Mouse (Mus musculus): ENCODE data around the gene Rbm3.
"Not testable (repeated sequence)": the region's sequence is repeated elsewhere in the genome, so short reads cannot be mapped to it uniquely, and the experiment has no call there.

Rbm3 gene

DNA sequence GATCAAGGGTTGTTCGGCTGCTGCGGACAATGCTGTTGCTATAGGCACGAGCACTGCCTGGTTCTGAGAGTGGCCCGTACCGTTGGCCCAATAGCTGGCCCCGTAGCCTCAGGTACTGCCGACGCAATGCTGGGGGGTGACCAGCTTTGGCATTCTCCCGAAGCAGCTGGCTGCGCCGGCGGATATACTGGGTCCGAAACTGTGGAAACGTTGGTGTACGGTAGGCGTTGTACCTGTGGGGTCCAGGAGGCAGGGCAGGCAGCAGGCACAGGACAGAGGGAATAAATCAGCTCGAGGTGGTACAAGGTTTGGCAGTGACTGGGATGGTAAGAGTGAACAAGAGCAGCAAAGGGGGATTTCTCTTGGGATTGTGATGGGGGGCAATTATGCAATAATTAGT is 14.3 kb downstream of the Rbm3 start:
- DNase-seq (ENCODE audit: low read depth, low spot score) = no peak

DNA sequence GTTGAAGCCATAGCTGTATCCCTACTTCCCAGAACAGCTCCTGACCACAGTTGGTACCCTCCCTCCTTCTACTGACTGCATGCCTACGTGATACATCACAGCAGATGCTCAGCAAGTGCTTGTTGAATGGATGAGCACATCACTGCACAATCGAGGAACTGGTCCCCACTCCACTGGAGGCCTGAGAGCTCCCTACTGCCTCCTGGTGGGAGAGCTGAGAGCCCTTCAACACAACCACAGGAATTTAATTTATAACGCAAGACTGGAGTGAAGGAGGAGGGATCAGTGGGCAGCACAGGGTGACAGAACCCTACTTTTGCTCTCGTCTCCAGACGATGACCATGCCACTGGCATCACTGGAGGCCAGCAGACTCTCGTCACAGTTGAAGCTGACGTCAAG is 20.4 kb downstream of the Rbm3 start:
- peak; percentile 41 for DNase-seq (ENCODE audit: low read depth, low spot score)

DNA sequence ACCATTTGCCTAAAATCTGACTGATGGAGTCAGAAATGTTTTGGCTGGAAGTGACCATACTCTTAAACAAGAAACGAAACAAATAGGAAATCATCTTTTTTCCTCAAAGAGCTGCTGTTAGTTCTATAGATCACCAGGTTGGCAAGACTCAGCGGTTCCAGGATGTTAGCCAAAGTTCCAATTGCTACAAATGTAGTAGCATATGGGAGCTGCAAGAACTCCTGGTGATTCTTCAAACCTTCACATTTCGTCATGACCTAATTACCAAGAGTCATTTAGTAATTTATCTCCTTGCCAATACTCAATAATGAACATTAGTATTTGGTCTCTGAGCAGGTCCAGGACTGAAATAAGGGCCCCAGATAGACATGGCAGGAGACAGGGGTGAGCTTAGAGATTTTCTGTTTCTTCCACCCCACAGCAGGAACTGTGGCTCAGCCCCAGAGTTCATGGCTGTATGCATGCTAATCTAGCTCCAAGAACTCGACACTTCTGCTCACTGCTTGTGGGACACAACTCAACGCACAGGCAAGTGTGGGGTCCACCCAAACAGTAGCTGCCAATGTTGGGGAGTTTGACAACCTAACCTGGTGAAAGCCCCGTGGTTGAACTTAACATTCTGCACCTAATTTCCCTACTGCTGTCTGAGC is 21.7 kb downstream of the Rbm3 start:
- no peak for DNase-seq (ENCODE audit: low read depth, low spot score)

DNA sequence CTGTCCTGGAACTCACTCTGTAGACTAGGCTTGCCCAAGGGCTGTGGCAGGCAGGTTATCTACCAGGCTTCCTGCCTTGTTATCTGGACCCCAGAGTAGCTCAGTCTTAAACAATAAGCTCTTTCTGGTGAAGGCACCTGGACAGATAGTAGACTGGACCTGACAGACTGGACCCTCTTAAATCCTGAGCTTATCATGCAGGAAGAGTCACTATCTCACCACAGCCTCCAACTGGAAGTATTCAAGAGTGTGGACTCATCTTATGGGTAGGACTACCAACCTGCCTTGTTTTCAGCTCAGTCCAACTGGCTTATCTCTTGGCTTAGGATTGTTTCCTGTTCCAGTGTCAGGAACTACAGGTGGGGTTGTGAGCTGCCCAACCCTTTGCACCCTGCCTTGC is 28.4 kb downstream of the Rbm3 start:
- DNase-seq (ENCODE audit: low read depth, low spot score) = no peak

DNA sequence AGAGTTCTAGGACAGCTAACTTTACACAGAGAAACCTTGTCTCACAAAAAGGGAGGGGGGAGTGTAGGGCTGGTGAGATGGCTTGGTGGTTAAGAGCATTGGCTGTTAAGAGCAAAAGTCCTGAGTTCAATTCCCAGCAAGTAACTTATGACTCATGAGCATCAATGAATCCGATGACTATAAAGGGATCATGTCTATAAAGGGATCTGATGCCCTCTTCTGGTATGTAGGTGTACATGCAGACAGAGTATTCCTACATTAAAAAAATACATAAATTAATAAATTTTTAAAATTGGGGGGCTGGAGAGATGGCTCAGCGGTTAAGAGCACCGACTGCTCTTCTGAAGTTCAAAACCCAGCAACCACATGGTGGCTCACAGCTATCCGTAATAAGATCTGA is 30.4 kb downstream of the Rbm3 start:
- peak; percentile 42 for DNase-seq (ENCODE audit: low read depth, low spot score)

DNA sequence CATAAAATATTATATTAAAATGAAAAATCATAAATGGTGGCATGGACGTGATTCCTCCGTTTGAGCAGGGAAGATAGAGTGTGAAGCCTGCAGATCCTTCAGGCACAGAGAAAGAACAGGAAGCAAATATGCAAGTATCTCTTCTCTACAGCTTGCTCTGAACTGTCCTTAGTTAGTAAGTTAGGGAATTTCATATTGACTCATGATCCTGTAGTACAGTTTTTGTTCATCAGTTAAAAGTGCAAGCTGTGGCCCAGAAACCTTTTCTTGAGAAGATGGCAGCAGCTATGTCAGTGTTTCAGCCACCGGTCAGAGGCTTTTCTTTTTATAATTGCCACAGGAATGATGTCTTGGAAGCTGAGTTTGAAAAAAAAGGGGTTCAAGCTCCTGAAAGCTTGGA is 40.7 kb downstream of the Rbm3 start:
- no peak for DNase-seq (ENCODE audit: low read depth, low spot score)

DNA sequence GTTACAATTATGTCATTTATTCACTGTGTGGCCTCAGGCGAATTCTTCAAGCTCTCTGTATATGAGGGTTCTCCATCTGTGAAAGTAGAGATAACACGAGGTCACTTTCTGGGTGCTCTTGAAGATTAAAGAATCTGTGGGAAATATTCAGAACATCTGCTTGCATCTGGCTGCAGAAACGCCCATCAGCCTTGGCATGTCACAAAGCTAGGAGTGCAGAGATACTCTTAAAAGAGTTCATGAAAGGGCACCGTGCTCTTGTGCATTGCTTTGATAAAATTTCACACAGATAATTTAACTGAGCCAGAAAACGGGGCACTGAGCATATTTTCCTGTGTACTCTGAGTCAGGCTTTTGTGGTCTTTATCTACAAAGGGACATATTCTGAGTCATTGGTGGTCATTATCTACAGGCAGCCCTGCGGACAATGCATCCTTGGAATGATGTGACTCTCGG is 43.4 kb downstream of the Rbm3 start:
- DNase-seq (ENCODE audit: low read depth, low spot score) = no peak

DNA sequence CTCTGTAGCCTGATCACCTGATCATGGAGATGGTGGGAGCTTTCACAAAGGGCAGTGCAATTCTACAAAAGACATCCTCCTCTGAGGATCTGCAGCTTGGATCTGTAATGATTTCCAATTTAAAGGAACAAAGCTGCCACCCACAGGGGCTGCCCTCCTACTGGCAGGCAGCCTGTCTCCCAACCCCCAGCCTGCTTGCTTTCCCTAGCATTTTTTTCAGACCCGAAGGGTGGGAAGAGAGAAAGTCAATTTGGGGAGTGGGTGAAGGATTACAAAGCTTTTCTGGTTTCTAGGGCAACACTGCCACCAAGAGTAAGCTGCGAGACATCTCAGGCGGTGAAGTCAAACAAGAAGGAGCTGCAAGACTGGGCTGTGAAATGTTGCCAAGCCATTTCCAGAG is 44.7 kb downstream of the Rbm3 start:
- no peak for DNase-seq (ENCODE audit: low read depth, low spot score)

DNA sequence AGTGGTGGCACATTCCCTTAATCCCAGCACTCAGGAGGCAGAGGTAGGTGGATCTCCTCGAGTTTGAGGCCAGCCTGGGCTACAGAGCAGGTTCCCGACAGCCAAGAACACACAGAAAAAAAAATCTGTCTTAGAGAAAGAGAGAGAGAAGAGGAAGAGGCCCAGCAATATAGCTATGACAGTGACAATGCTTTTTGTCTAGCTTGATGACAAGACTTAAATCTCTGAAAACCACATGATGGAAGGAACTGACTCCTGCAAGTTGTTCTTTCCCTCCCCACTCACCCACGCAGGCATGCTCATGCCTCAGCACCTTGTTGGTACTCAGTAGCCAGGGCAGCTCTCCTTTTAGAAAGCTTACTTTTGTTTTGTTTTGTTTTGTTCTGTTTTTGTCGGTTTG is 46.2 kb downstream of the Rbm3 start:
- peak; percentile 18 for DNase-seq (ENCODE audit: low read depth, low spot score)

DNA sequence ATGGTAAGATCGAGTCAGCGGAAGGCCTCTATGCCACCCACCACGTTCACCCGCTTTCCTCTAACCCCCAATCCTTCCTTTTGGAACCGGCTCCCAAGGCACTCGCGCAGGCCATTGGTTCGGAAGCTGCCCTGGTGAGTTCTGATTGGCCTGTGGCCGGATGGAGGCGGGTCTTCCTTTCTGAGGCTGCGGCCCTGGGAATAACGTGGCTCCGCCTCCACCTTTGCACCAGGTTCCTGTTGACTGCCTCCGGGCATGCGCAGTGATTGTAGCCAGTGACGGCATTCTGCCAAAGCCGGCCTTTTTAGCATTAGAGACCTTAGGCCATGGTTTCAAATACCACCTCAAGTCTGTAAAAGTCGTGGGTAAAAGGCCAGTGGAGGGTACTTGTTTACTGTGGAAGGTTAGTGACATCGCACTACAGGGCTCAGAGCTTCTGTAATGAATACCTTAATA is 48.9 kb downstream of the Rbm3 start:
- peak; percentile 97 for DNase-seq (ENCODE audit: low read depth, low spot score)

DNA sequence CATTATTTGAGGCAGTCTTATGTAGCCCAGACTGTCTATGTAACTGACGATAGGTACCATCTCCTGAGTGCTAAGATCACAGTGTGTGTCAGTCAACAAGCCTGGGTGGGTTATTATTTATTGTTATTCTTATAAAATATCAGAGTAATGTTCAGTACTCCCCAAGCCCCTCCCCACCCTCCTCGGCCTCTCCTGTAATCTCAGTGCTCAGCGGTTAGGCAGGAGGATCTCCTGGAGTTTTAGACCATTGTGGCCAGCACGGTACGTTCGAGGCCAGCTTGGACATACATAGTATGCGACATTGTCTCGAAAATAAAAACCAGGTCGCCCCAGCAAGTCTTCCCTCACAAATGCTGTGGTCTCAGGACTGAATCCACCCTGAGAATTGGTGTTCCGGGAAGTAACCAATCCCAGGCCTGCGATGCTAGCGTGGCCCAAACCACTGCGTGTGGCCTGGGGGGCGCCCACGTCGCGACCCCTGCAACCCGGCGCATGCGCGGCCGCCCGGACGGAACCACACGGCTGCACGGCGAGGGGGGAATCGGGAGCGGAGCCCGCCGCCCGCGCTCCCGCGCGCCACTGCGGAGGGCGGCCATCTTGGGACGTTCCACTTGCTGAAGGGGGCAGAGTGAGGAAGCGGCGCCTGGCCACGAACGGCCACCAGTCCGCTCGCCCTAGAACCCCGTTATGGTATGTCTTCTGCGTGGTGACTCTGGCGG is 49.5 kb downstream of the Rbm3 start:
- DNase-seq (ENCODE audit: low read depth, low spot score) = peak; percentile 10

DNA sequence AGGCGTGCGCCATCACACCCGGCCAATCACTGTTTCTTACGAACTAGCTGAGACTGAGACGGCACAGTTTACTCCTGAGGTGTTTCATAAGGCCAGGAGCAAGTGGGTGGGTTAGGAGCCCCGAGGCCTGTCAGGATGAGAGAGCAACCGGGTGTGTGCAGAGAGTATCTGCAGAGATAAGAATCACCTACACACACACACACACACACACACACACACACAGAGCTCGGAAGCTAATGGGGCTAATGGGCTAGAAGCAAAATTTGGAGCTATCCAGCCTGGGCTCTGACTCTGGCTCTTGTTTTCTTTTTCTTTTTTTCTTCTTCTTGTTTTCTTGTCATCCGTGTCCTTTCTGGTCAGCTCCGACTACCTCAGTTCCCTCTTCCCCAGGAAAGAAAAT is 50.1 kb downstream of the Rbm3 start:
- DNase-seq (ENCODE audit: low read depth, low spot score) = peak; percentile 36

DNA sequence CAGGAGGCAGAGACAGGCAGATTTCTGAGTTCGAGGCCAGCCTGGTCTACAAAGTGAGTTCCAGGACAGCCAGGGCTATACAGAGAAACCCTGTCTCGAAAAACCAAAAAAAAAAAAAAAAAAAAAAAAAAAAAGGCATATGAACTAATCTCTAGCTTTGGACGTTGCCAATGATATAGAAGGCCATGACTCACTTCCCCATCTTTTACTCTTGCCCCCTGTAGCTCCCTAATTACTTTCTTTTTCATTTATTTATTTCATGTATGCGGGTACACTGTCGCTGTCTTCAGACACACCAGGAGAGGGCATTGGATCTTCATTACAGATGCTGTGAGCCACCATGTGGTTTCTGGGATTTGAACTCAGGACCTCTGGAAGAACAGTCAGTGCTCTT is 54.7 kb downstream of the Rbm3 start:
- DNase-seq (ENCODE audit: low read depth, low spot score) = not testable (repeated sequence)

DNA sequence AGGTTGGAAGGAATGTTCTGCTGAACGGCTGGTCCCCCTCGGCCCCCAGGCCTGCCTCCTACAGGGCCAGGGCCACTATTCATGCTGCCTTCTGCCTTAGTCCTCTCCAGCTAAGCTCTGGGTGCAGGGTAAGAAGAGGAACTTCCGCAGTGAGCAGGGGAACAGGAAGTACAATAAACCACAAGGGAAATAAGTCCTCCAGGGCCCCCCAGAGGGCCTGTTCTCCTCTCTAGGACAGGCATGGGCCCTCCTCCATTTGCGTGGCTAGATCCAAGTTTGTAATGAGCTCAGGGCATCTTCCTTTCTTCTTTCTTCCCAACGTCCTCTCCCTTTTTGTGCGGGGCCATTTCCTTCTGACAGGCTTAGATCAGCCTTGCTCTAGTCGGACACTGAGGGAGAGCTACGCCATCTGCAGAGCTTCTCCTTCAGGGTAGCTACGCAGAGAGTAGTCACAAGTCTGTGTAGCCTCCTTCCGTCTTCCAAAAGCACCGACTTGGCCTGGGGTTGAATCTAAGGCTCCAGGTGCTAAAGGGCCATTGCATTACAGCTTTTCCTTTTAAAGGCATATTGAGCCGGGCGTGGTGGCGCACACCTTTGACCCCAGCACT is 55.2 kb downstream of the Rbm3 start, which contains the start of gene Was:
TSS of gene Was (minus strand) at position 153 of the 608 bp plus-strand sequence.
- DNase-seq (ENCODE audit: low read depth, low spot score) = peak; percentile 70

DNA sequence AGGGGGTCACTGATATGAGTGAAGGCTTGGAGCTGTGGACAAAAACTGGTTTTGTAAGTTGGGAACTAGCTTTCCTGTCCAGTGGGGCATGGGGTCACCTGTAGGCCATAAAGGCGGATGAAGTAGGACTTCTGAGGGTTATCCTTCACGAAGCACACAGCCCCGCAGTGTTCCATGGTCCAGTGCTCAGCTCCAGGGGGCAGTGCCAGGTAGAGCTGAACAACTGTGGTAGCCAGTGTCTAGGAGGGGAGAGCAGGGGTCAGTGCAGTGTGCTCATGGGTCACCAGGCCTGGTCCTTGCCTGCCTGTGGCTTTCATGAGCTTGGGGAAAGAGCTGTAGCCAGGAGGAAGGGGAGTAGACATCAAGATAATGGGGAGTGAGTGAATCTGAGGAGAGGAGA is 55.9 kb downstream of the Rbm3 start:
- DNase-seq (ENCODE audit: low read depth, low spot score) = no peak

Data from CD4-positive, CD25-positive, alpha-beta regulatory T cell, adult 2 months (primary cell).